Mouse (Mus musculus) forelimb bud, embryonic 11.5 days (tissue): ENCODE data around the gene Xrcc1.
A peak's percentile ranks its signal among the peaks of the same experiment; 100 is the strongest.

Experiments
- DNase-seq: peaks from one replicate; pipeline ENCODE4 v3.0.0-alpha.2; 2012; ENCODE audit warnings: low read depth, low spot score

The Xrcc1 gene

DNA sequence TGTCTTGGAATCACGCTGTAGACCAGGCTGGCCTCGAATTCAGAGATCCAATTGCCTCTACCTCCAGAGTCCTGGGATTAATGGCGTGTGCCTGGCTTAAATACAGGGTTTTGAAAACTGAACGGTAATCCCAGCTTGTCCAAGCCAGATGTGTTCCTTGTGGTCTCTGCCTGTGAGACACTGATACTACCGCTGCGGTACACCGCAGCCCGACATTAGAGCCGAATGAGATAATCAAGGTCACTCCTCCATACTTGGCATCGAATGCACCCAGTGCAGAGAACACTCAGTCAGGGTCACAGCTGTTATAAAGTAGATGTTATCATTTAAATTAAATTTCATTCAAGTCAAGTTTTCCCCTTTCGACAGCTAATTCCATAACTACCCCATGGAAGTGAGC lies 17.2 kb upstream of the Xrcc1 start:
- no peak for DNase-seq

DNA sequence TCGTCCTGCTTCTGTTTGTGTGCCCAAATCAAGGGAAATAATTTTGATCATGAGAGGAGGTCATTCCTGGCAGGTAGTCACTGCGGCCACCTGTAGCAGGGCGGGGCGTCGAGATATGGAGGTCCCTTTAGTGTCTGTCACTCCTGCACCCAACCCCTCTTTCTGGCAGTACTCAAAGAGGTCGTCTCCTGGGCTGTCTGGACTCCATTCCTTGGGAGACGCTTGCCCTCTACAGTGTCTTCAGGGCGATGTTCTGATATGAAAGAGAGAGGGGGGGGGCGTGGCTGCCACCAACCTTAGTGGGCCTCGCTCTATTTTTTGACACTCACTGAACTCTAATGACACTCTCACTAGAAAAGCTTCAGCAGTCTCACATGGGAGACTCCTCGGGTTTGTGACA lies 16.5 kb upstream of the Xrcc1 start:
- DNase-seq = no peak

GRCm38 (mm10) chr7:24530062-24530931 lies 15.8 kb upstream of the Xrcc1 start, which contains the start of gene Irgq:
TSS of gene Irgq (plus strand) at chr7:24530689.
- DNase-seq = peak; percentile 100

DNA sequence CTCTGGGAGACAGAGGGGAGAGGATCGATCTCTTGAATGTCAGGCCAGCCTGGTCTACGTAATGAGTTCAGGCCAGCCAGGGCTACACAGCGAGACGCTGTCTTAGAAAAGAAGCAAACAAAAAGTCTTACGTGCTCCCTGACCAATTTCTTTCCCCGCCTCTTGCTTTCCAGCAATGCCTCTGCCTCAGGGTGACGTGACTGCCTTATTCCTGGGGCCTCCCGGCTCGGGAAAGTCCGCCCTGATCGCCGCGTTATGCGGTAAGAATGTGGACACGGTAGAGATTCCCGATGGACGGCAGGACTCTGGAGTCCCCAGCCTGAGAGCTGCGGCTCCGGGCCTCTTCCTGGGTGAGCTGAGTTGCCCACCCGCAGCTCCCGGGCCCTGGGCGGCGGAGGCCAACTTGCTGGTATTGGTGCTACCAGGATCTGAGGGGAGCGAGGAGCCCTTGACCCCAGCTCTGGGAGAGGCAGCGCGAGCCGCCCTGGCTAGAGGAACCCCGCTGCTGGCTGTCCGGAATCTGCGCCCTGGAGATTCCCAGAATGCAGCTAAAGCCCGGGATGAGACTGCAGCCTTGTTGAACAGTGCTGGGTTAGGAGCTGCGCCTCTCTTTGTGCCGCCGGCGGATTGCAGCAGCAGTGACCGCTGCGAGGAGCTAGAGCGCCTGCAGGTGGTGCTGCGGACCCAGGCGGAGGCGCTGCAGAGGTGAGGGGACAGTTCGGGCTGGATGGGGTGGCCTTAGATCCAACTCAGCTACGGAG lies 14.7 kb upstream of the Xrcc1 start:
- DNase-seq = peak; percentile 66

DNA sequence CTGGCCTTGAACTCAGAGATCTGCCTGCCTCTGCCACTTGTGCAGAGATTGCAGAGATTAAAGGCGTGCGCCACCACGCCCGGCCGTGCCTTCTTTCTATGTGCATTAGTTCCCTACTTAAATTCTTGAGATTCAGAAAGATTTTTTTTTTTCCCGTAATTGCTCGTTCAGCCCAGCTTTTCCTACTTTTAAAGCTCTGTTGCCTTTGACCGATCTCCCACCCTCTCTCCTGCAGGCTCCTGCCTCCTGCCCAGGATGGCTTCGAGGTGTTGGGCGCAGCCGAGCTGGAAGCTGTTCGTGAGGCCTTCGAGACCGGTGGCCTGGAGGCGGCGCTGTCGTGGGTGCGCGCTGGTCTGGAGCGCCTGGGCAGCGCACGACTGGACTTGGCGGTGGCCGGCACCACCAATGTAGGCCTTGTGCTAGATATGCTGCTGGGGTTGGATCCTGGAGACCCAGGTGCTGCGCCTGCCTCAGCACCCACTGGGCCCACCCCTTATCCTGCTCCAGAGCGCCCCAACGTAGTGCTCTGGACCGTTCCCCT lies 13.0 kb upstream of the Xrcc1 start:
- no peak for DNase-seq

- DNase-seq = no peak
Measured at GRCm38 (mm10) chr7:24533806-24534205, 12.3 kb upstream of the Xrcc1 start.

DNA sequence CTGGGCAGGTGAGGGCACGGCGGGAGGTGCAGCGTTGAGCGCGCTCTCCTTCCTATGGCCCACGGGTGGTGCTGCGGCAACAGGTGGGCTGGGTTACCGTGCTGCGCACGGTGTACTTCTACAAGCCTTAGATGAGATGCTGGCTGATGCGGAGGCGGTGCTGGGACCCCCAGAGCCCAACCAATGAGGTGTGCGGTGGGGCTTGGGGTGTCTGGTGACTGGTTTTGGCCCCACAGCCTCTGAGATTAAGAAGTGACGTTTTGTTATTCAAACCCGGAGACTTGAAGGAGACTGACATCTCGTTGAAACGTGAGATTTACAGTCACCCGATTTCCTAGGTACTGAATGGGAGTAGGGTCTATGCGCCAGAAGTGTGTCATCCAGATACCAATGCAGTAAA lies 11.8 kb upstream of the Xrcc1 start:
- no peak for DNase-seq

- DNase-seq = no peak
Measured at GRCm38 (mm10) chr7:24537081-24537480, 9.0 kb upstream of the Xrcc1 start.

DNA sequence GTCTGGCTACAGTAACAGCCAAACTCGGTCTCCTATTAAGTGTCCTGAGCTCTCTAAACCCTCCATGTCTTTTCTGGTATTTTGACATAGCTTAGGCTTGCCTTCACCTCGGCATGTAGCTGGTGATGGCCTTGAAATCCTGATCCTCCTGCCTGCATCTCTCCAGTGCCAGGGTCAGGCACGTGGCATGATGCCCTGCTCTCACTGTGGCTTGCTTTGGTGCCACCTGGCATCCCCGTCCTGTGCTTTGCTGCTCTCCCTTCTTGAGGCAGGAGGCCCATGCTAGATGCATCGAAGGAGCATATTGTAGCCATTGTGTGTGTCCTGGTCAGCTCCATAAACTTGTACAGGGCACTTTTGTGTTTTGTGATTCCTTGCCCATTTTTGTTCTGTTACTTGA lies 8.5 kb upstream of the Xrcc1 start:
- no peak for DNase-seq

DNA sequence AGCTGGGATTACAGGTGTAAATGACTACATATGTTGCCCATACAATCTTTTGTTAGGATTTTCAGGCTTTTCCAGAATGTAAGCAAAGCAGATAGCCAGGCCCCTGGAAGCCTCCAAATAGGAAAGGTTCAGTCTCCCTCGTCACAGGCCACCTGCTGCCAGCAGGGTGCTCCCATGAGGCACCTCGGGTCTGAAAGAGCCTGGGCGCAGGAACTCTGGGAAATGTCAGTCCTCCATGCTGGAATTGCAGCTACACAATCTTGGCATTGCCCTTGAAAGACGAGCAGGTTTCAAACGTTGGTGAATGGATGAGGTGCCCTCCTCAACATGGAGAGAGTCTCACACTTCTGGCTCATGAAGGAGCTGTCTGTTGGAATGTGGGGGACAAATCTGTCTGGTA lies 7.9 kb upstream of the Xrcc1 start:
- DNase-seq = no peak

- no peak for DNase-seq
Measured at GRCm38 (mm10) chr7:24538701-24539100, 7.4 kb upstream of the Xrcc1 start.

DNA sequence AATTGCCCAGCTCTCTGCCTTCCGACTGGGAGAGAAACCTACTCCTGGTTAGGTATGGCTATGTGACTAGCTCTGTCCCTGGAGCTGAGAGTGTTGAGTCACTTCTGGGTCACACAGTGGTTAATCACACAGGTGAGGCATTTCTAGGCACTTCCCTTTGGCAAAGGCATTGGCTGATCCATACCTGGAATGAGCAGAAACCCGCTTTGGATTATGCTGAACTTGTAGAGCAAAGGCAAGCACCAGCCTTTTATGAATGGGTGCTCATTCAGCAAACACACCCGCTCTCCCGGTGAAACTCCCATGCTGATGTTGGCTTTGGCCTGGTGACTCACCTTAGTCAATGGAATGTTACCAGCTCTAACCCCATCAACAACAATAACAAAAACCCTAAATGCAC lies 6.4 kb upstream of the Xrcc1 start:
- no peak for DNase-seq

DNA sequence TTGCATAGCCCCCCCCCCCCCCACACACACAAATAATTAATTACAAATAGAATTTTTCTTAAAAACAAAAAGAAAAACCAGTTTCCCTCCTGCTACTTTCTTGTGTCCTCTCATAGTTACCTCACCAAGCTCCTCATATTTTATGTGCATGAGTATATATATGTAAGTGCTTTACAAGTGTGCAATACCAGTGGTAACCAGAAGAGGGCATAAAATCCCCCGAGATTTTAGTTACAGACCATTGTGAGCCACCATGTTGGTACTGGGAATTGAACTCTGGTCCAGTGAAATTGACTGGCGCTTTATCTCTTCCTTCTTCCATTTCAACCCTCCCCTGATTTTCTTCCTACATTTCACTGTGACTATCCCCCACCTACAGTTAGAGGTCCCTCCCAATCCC lies 1.6 kb upstream of the Xrcc1 start:
- no peak for DNase-seq

DNA sequence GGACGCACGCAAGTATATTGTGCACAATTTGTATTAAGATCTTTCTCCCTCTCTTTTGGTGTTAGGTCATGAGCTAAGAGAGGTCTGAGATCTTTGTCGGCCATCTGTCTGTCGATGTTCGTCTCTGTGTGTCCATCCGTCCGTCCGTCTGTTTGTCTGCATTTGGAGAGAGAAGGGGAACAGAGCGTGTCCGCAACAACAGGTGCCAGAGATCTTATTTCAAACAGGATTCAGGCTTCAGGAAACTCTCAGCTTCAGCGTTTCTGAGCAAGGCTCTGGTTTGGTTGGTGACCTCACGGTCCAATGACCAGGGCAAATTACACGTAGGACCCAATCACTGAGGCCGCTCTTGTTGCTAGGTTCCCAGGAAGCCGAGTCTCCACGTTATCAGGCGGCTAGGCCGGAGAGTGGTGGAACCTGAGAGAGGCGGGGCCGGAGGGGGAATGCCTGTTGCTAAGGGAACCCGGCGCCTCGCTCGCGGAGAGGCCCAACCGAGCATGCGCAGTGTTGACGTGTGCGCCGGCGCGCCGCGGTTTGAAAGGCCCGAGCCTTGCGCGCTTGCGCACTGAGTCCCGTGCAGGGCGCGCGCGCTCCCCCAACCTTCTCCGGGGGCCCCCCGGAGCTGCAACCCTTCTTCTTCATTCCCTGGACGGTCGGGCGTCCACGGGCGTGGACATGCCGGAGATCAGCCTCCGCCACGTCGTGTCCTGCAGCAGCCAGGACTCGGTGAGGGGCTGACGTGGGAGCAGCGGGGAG lies 723 bp downstream of the Xrcc1 start:
- DNase-seq = peak; percentile 99

DNA sequence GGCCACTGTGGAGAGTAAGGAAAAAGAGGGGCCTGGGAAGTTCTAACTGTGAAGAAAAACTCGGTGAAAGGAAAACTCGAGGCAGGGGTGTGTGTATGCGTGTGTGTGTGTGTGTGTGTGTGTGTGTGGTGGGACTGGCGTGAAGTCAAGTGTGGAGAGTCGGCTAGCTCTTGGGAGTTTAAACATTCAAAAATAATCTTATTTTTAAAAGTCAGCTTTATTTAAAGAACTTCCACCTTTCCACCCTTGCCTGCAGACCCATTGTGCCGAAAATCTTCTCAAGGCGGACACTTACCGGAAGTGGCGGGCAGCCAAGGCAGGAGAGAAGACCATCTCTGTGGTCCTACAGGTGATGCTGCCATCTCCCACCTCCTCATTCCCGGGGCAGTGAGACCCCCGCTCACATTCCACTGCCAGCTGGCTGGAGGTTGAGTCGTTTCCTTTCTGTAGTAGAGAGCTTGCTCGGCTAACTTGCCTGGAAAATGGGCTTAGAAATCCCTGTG lies 1.5 kb downstream of the Xrcc1 start:
- DNase-seq = no peak

DNA sequence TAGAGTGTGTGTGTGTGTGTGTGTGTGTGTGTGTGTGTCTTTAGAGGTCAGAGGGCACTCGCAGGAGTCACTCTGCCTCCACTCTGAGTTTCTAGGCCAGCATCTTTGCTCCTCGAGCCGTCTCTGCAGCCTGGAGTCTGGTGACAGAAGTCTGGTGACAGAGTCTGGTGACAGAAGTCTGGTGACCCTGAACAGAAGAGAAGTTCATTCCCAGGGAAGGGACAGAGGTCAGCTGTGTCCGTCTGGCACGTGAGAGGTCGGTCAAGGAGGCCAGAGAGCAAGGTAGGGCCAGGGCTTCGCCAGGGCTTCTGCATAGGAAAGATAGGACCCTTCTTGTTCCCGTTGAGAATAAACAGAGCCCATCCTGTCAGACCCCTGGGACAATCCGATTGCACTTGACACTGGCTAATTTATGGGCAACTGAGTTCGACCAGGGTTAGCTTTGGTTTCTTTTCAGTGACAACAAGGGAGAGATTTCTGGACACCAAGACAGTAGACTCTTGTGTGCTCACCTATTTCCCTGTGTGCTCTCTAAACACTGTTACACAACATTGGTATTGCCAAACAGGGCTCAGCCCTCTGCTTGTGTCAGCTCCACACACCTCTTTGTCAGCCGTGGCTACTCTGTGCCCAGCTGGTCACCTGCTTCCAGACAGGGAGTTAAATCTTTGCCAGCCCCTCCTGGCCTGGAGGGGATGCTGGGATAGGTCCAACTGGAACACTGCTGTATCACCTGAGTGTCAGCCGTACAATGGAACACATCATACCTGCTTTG lies 6.1 kb downstream of the Xrcc1 start:
- DNase-seq = no peak

DNA sequence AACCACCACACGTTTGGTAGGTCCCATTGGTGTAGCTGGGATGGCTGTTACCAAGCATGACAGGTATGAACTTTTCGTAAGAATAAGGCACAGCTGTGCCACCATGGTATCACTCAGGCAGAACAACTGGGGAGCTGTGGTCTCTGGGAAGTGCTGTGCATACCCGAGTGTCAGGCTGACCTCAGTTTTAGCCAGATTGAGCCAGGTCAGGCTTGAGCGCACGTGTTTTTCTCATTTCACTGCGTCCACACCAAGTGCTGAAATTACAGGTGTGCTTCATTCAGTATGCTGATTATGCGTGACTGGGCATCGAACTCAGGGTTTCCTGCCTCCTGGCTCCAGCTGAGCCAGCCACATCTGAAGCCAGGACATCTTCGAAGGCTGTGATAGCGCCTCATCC lies 9.7 kb downstream of the Xrcc1 start:
- no peak for DNase-seq

DNA sequence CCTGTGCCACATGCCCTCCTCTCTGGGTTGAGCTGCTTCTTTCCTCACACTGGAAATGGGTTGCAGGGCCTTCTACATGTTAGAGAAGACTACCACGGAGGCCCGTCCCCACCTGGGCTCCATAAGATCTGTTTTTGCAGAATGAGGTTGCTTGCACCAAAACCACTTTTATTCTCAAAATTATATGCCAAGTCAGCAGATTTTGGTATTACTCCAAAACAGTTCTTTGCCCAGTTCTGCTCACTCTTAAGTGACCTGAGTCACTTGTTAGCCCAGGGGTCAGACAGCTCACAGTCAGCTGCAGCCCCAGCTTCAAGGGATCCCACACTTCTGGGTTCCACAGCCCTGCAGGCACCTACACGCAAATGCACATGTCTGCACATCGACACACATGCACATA lies 15.4 kb downstream of the Xrcc1 start:
- no peak for DNase-seq

- no peak for DNase-seq
Measured at GRCm38 (mm10) chr7:24563191-24563836, 17.2 kb downstream of the Xrcc1 start.

DNA sequence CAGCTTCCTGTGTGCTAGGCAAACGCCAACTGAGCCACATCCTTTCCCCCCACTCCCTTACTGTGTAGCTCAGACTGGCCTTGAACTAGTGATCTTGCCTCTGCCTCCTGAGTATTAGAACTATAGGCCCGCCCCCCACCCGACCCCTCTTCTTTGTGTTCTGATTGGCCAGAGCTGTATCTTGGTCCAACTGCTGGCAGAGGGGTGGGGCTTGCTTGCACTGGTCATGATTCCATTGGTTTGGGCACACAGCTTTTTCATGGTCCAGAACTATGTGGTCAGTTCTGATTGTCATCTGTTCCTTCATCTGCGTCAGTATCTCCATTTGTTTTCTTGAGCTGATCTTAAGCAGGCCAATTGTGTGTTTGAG lies 17.7 kb downstream of the Xrcc1 start:
- DNase-seq = no peak
